Mouse (Mus musculus) C2C12 (cell line): ENCODE measurements around the gene Zfp423. TPM values are rescaled to one million over a fixed set of nuclear protein-coding genes. Genes with fewer than 3 reads are reported as not detected.

ENCODE experiments used
- H3K27me3 ChIP-seq: one replicate; pipeline ENCODE4 v1.6.1; 2011; ENCODE audit not compliant: control insufficient read depth, insufficient read depth, insufficient read length
- H3K36me3 ChIP-seq: one replicate; pipeline ENCODE4 v1.6.1; 2011; ENCODE audit not compliant: control insufficient read depth, insufficient read depth
- H3K4me3 ChIP-seq: one replicate; pipeline ENCODE4 v1.5.1; 2011; ENCODE audit warnings: mild to moderate bottlenecking, control low read depth; ENCODE audit not compliant: poor library complexity, insufficient read depth, severe bottlenecking
- H3K79me2 ChIP-seq: one replicate; pipeline ENCODE4 v1.6.1; 2011; ENCODE audit not compliant: control insufficient read depth, insufficient read depth
- H3K79me3 ChIP-seq: one replicate; pipeline ENCODE4 v1.6.1; 2011; ENCODE audit warnings: low read depth, control low read depth
- H3ac ChIP-seq: one replicate; pipeline ENCODE3; 2011; ENCODE audit warnings: low read depth; ENCODE audit not compliant: control insufficient read depth, insufficient read length
- CEBPB ChIP-seq: IDR thresholded peaks from one replicate; pipeline ENCODE4 v1.6.1; 2011; ENCODE audit warnings: low read depth, mild to moderate bottlenecking, control low read depth, moderate library complexity
- CTCF ChIP-seq: IDR thresholded peaks from one replicate; pipeline ENCODE4 v1.5.1; 2011; ENCODE audit not compliant: control insufficient read depth, insufficient read depth, insufficient read length
- FOSL1 ChIP-seq: IDR thresholded peaks from one replicate; pipeline ENCODE4 v1.8.0; 2011; ENCODE audit warnings: mild to moderate bottlenecking, low read length; ENCODE audit not compliant: poor library complexity, insufficient read depth, severe bottlenecking
- MAX ChIP-seq: IDR thresholded peaks from one replicate; pipeline ENCODE4 v1.6.1; 2011; ENCODE audit warnings: mild to moderate bottlenecking, control low read depth
- MYOD1 ChIP-seq: IDR thresholded peaks from one replicate; pipeline ENCODE4 v1.6.1; 2011; ENCODE audit warnings: low read depth; ENCODE audit not compliant: control insufficient read depth, insufficient read length
- MYOG ChIP-seq: IDR thresholded peaks from one replicate; pipeline ENCODE4 v1.6.1; 2011; ENCODE audit not compliant: control insufficient read depth, insufficient read length; ENCODE audit errors: extremely low read depth
- USF1 ChIP-seq: IDR thresholded peaks from one replicate; pipeline ENCODE4 v1.6.1; 2011; ENCODE audit warnings: low read depth, mild to moderate bottlenecking, control low read depth, moderate library complexity
- long read RNA-seq, 2 experiments: library from polyadenylated mRNA; unstranded; transcript quantifications; one replicate each; pipeline ENCODE4 v2.0.0; 2019 to 2020
- polyA plus RNA-seq: library from polyadenylated mRNA; unstranded; fragments of >200 nt; fragmentation: generic; extraction: Trizol; gene quantifications from one replicate; pipeline ENCODE4 v1.2.1, GENCODE M21; 2012; ENCODE audit warnings: missing spikeins

The Zfp423 gene
- polyA plus RNA-seq, result 0.14 TPM
- long read RNA-seq, experiment 1, result 0 reads
- long read RNA-seq, experiment 2, result 0 reads

- H3K79me3 ChIP-seq, result no peaks in the 10 kb centered on the region
- no peaks in the 10 kb centered on the region for H3K79me2 ChIP-seq
- no peaks in the 10 kb centered on the region for H3K36me3 ChIP-seq
- peak within 1 kb of the TSS; percentile 26 for H3K4me3 ChIP-seq
- H3K27me3 ChIP-seq, result peaks cover 56% of the 10 kb centered on the region
- TF ChIP-seq MAX (no peak), USF1 (no peak), FOSL1 (no peak), CEBPB (no peak), CTCF (no peak), MYOD1 (no peak), MYOG (no peak)
- peak within 1 kb of the TSS; percentile 67 for H3ac ChIP-seq
These were observed at the start of gene Zfp423 for GRCm38 (mm10) chr8:87959320-87959920. TSS of gene Zfp423 (minus strand) at chr8:87959595.

DNA sequence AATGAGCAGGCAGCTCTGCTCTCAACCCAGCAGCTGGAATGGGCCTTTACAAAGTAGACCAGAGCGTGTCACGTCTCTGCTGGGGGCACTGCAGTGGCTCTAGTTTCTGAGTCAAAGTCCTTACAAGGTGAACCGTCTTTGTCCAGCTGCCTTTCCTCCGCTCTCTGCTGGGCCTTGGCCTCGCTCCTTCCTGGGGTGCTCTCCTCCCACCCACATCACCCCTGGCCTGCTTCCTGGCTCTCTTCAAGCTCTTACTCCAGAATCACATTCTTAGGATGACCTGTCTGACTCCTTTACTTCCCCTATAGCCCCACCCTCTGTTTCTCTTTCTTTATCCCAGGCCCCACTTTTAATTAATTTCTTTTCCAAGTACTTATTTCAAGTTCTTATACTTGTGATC lies 47.4 kb upstream of the Zfp423 start:
- no peak overlapping the region for H3K4me3 ChIP-seq
- no peaks in the 10 kb centered on the region for H3K79me3 ChIP-seq
- H3ac ChIP-seq, result no peak overlapping the region
- no peaks in the 10 kb centered on the region for H3K79me2 ChIP-seq
- no peaks in the 10 kb centered on the region for H3K27me3 ChIP-seq
- TF ChIP-seq CEBPB, result no peak
- TF ChIP-seq USF1, result no peak
- no peak for TF ChIP-seq MYOD1
- TF ChIP-seq MAX, result no peak
- H3K36me3 ChIP-seq, result no peaks in the 10 kb centered on the region

DNA sequence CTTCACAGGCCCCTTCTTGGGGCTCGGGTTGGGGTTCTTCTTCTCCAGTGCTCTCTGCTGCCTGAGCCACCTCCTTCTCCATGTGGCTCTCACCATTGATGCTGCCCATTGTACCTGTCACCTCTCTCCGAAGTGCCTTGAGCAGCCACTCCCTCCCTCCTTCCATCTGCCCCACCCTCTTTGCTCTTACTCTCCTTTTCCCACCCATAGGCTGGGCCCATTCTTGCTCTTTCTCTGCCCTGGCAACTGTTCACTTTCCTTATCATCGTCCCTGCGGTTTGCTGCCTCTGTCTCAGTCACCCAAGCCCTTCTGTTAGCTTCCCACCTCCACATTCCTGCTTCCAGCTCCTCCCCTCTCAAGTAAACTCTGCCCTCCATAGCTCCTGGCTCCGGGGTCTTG lies 25.4 kb upstream of the Zfp423 start:
- Histone ChIP-seq H3K79me2 (no peaks in the 10 kb centered on the region), H3K27me3 (peaks cover 10% of the 10 kb centered on the region), H3ac (no peak overlapping the region), H3K79me3 (no peaks in the 10 kb centered on the region), H3K36me3 (no peaks in the 10 kb centered on the region), H3K4me3 (no peak overlapping the region)
- TF ChIP-seq CTCF, result no peak
- no peak for TF ChIP-seq MYOG
- TF ChIP-seq FOSL1, result no peak
- no peak for TF ChIP-seq CEBPB
- TF ChIP-seq MYOD1, result no peak
- no peak for TF ChIP-seq USF1
- TF ChIP-seq MAX, result no peak

DNA sequence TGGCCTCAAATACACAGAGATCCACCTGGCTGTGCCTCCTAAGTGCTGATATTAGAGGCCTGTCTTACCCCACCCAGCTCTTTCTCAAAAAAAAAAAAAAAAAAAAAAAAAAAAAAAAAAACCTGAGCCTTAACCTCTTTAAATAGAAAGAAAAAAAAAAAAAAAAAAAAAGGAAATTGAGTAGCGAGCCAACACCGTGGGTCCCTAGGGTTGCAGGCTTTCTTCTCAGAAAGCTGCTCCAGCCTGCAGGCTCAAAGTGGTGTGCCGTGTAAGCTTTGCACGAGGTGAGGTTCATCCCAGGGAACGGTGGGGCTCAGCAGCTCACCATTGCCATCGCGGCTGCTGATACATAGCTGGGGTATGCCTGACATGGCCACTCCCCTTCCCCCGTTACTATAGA lies 24.6 kb upstream of the Zfp423 start:
- H3K36me3 ChIP-seq, result no peaks in the 10 kb centered on the region
- no peaks in the 10 kb centered on the region for H3K79me3 ChIP-seq
- H3K4me3 ChIP-seq, result no peak overlapping the region
- H3ac ChIP-seq, result no peak overlapping the region
- peaks cover 10% of the 10 kb centered on the region for H3K27me3 ChIP-seq
- TF ChIP-seq USF1, result no peak
- TF ChIP-seq MAX, result no peak
- no peak for TF ChIP-seq CEBPB
- TF ChIP-seq MYOG, result no peak
- no peak for TF ChIP-seq FOSL1
- TF ChIP-seq MYOD1, result no peak
- no peak for TF ChIP-seq CTCF
- no peaks in the 10 kb centered on the region for H3K79me2 ChIP-seq

DNA sequence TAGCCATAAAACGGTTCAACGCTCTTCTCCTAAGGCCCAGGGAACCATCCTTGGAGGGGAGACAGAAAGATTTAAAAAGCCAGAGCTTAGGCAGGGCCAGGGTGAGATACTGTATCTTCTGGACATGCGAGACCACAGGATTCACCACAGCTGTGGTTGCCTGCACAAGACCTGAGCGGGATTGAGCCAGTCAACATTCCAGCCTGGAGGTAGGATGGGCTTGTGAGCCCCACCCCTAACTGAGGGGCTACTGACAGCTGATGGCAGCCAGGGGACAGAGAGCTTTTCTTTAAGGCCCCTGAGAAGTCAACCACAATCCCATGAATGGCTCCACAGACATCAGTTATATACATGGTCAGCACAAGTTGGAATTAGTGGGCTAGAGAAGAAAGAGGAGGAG lies 23.5 kb upstream of the Zfp423 start:
- no peaks in the 10 kb centered on the region for H3K36me3 ChIP-seq
- H3K79me2 ChIP-seq, result no peaks in the 10 kb centered on the region
- H3K4me3 ChIP-seq, result no peak overlapping the region
- no peak overlapping the region for H3ac ChIP-seq
- TF ChIP-seq MYOD1, result no peak
- no peak for TF ChIP-seq CEBPB
- no peak for TF ChIP-seq CTCF
- no peak for TF ChIP-seq MAX
- no peak for TF ChIP-seq FOSL1
- no peak for TF ChIP-seq MYOG
- TF ChIP-seq USF1, result no peak
- no peaks in the 10 kb centered on the region for H3K79me3 ChIP-seq
- H3K27me3 ChIP-seq, result peaks cover 10% of the 10 kb centered on the region

GRCm38 (mm10) chr8:87975466-87975809 lies 16.0 kb upstream of the Zfp423 start:
- no peak overlapping the region for H3ac ChIP-seq
- H3K79me2 ChIP-seq, result no peaks in the 10 kb centered on the region

More at GRCm38 (mm10) chr8:87975466-87975809, 16.0 kb upstream of the Zfp423 start:
- peaks cover 27% of the 10 kb centered on the region for H3K27me3 ChIP-seq
- H3K4me3 ChIP-seq, result no peak overlapping the region
- no peaks in the 10 kb centered on the region for H3K79me3 ChIP-seq
- TF ChIP-seq MAX (no peak), FOSL1 (no peak), CEBPB (no peak), MYOG (no peak), MYOD1 (no peak), USF1 (no peak), CTCF (no peak)
- H3K36me3 ChIP-seq, result no peaks in the 10 kb centered on the region
